Mouse (Mus musculus): ENCODE measurements at regions not wholly inside any gene's neighbourhood (a gene's known extent, or its start where the extent isn't known, plus 50 kb on each side); places are given as distances from the start of the nearest gene placed in this dataset.

DNA sequence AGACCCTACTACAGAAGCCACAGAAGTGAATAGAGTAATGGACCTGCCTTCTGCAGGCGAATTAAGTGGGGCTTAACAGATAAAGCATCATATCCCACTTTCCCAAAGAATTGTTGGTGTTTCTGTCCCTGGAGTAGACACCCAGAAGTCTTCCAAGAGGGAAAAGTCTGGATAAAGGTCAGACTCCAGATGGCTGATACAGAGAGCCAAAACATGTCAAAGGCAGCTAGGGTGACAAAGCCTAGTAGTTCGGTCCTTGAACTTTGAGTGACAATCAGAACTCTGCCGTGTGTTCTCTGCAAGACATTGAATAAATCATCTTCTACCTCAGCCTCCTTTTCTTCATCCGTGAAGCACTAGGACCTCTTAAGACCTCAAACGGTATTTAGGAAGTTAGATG is 185.1 kb upstream of the Klf3 start:
- no peak for DNase-seq

DNA sequence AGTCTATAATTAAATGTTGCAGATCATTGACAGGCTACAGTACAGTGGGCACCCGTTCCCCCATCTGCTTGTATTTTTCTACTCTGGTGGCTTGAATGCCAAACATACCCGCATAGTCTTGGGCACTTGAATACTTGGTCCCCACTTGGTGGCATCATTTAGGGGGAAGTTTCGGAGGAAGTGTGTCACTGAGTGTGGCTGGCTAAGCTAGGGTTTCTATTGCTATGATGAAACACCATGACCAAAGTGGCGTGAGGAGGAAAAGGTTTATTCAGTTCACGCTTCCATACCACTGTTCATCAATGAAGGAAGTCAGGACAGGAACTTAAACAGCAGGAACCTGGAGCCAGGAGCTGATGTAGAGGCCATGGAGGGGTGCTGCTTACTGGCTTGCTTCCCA is 183.4 kb upstream of the Klf3 start:
- no peak for DNase-seq

GRCm38 (mm10) chr5:64620726-64621125 is 182.5 kb upstream of the Klf3 start:
- no peak for DNase-seq

DNA sequence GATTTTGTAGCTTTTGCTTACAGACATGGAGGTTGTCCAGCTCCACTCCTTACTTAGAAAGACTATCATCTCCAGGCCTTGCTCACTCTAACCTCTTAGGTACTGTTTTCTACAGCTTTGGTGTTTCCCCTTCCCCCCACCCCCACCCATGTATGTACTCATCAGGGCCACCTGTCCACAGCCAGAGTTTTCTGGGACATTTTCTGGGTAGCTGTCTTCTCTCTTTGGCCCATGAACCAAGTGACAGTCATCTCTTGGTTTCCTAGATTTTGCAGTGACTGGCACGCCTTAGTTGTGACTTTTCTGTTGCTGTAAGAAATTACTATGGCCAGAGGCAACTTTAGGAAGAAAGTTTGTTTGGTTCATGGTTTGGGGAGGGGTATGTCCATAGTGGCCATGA is 181.8 kb upstream of the Klf3 start:
- DNase-seq = no peak

DNA sequence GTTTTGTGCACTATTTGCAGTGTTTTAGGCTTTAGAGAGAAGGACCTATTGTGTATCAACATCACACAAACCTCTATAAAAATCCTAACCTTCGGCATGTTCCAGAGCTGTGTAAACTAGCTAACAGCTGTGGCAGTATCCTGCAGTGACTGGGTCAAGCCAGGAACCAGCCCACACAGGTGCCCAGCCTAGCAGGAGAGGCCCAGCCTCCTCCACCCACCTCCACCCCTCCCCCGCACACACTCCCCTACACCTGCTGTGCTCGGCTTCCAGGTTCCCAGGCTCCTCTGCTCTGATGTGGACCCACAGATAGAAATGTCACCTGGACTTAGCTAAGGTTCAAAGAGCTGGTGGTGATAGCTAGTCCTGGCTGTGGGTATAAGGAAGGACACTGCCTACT is 179.5 kb upstream of the Klf3 start:
- peak; percentile 79 for DNase-seq

GRCm38 (mm10) chr5:64624205-64624604 is 179.0 kb upstream of the Klf3 start:
- peak; percentile 28 for DNase-seq

GRCm38 (mm10) chr5:64625421-64625820 is 177.8 kb upstream of the Klf3 start:
- no peak for DNase-seq

- peak; percentile 72 for DNase-seq
Measured at GRCm38 (mm10) chr5:64625841-64626298, 177.3 kb upstream of the Klf3 start.

DNA sequence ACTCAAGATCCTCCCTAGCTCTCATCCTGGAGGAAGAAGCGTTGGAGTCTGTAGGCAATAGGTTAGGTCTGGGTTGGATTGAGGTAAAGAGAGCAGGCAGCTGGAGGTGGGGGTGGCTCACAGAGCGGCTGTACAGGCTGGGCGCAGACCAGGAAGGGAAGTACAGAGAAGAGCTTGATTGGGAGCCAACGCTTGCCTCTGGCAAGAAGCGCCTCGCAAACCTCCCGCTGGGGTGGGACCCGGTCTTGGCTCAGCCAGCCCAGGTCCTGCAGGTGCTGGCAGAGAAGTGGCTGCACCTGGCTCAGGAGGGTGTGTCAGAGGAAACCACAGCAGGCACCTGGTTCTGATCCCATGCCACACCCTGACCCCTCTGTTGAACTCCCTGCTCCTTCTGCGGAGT is 176.8 kb upstream of the Klf3 start:
- peak; percentile 91 for DNase-seq

DNA sequence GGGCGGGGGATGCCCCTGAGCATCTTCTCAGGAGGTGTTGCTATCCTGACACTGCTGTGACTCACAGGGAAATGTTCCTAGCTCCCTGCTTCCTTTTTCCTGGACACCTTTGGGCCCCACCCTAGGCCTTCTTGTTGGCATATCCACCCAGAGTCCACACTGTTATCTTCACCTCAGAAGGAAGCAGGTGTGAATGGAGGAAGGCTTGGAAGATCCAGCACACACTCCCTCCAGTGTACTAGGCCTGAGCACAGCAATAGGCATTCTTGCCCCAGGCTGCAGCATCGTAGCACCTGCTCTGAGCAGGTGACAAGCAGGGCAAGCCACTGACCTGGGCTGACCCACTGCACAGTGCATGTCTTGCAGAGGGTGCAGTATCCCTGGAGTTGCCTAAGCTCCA is 172.6 kb upstream of the Klf3 start:
- DNase-seq = no peak

DNA sequence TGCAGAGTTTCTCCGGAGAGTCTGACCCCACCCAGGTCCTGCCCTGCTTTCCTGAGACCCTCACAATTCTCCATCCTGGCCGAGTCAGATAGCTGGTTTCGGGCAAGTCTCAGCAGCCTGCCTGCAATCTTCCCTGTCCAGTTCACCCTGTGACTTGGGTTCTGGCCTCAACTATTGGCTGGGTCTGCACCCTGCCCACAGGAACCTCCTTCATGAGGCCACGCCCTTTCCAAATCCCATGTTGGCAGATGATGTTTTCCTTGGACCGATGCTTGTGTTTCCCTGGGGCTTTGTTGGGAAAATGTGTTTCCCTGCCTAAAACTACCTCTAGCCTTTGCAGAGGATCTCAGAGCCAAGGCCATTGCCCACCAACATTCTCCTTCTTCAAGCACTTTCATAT is 171.0 kb upstream of the Klf3 start:
- no peak for DNase-seq

DNA sequence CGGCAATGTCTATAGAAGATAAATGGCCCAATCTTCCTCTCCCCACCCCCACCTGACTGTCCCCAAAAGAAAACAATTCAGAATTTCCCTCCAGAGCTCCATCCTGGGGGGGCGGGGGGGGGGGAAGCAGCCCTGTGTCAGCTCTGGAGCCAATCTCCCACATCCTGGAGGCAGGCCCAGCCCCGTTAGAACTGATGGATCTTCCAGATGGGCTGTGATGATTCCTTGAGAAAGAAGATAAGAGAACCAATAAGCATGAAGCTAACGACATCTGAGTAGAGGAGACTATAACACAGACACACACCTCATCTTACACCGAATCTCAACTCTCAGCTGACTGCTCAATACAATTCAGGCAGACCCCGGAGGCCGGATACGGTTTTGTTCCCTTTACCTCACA is 169.2 kb upstream of the Klf3 start:
- no peak for DNase-seq

DNA sequence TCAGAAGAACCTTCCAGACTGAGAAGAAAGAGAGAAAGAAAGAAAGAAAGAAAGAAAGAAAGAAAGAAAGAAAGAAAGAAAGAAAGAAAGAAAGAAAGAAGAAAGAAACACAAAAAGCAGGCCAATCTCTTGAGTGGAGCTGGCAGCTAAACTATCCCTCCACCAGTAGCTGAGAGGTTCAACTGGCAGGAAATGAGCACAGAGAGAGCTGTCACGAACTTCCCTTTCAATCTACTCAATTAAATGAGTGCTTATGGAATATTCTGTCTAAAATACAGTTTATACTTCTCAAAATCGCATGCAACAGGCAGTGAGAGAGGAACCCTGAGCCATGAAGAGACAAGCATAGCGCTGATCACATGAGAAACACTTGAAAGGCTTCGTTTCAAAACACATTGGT is 168.5 kb upstream of the Klf3 start:
- DNase-seq = no peak

GRCm38 (mm10) chr5:64636301-64636700 is 166.9 kb upstream of the Klf3 start:
- DNase-seq = no peak

GRCm38 (mm10) chr5:64643584-64643983 is 159.6 kb upstream of the Klf3 start:
- no peak for DNase-seq

DNA sequence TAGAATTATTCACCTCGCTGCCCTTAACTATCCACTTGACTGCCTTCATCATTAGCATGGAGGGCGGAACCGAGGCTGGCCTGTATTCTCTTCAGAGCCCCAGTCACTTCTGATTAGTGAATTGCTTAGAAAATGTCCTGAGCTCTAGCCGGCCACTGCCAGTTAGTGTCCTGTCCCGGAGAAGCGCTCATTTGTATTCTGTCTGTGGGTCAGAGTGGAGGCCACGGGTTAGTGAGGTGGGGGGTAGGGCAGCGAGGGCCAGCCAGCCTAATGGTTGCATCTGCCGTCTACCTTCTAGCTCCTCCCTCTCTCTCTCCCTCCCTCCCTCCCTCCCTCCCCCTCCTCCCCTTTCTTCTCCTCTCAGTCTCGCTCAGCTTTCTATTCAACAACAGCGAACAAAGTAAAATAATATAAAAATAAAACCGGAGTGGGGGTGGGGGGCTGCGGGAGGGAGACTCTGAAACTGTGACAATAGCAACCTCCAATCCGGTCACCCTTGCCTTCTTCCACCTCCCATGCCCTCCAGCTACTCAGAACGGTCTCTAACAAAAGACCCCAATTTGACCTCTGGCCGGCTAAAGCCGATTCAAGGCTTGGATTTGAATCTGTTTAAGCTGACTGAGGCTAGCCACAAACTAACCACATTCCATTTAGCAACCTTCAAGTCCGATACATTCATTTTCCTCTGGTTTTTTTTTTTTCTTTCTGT is 155.6 kb upstream of the Klf3 start:
- DNase-seq = no peak

- no peak for DNase-seq
Measured at GRCm38 (mm10) chr5:64648492-64648891, 154.7 kb upstream of the Klf3 start.

DNA sequence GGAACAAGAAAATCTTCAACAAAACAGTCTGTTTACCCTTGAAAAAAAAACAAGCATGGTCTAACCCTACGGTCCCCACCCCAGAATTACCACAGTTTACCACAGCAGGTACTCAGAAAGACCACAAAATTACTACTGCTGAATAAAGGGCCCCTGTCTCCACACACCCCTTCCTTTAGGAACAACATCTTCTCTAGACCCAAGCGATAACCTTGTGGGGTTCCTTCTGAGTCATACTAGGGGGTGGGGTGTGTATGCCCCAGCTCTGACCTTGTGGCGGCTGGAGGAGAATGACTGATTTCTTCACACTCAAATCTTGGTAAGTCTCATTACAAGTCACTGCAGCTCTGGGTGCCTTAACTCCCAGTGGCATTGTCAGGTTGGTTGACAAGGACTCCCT is 151.8 kb upstream of the Klf3 start:
- no peak for DNase-seq

- DNase-seq = no peak
Measured at GRCm38 (mm10) chr5:64653764-64654163, 149.4 kb upstream of the Klf3 start.

DNA sequence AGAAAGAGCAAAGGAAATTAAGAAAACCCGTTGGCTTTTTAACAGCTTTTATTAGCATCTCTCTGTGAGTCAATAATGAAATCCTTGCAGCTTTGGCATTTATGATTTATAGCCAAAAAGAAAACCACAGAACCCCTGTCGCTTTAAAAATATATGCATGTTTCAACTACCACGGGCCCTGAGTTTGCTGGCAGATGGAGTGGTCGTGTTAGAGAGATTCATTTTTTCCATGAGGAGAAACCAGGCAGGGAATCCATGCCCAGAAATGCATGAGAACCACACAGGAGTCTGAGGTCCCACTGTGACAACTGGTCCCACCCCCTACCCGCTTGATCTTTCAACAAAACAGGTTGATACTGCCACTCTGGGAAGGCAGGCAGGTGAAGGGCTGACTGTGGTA is 147.9 kb upstream of the Klf3 start:
- DNase-seq = no peak

- DNase-seq = no peak
Measured at GRCm38 (mm10) chr5:64661959-64662358, 141.2 kb upstream of the Klf3 start.

GRCm38 (mm10) chr5:64662476-64662875 is 140.7 kb upstream of the Klf3 start:
- DNase-seq = no peak

- DNase-seq = no peak
Measured at GRCm38 (mm10) chr5:64663766-64664165, 139.4 kb upstream of the Klf3 start.

GRCm38 (mm10) chr5:64665064-64665463 is 138.1 kb upstream of the Klf3 start:
- DNase-seq = no peak

DNA sequence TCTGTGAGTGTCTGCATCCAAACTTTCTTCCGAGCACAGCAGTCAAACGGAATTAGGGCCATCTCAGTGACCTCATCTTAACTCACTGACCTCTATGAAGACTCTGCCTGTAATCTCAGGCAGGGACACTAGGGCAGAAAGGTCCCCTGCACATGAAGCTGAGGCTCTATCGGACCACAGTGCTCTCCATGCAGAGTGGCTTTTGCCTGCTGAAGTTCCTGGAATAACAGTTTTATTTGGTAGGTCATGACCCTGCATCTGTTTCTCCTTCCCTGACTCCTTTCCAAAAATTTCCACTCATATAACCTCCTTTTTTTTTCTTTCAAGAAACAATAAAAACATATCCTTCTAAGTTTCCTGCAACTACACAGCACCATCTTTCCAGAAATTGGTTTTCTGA is 136.9 kb upstream of the Klf3 start:
- no peak for DNase-seq
